Mouse (Mus musculus) hindbrain, embryonic 11.5 days (tissue): Measurements from ENCODE around the gene Ssh3. TPM values are rescaled to one million over a fixed set of nuclear protein-coding genes. Genes with fewer than 3 reads are reported as not detected.
A peak's percentile ranks its signal among the peaks of the same experiment; 100 is the strongest.

ENCODE experiments used
- ATAC-seq: fragments of 200-750 bp; cut with Nextera tagmentation; 2 replicates; pipeline ENCODE4 v1.8.0; 2017; ENCODE audit warnings: mild to moderate bottlenecking, moderate TSS enrichment, moderate library complexity; ENCODE audit not compliant: low FRiP score
- DNase-seq: peaks from one replicate; pipeline ENCODE4 v3.0.0-alpha.2; 2015; ENCODE audit warnings: low spot score
- H3K27ac ChIP-seq: fragments of 300-500 bp; sonication (generic); 2 replicates; pipeline ENCODE4 v1.5.1; 2014; ENCODE audit warnings: mild to moderate bottlenecking, low read depth, low read length
- H3K27me3 ChIP-seq: fragments of 300-500 bp; sonication (generic); 2 replicates; pipeline ENCODE4 v1.6.1; 2014; ENCODE audit warnings: mild to moderate bottlenecking, low read length, moderate library complexity, mixed read lengths; ENCODE audit not compliant: control insufficient read depth, insufficient read depth
- H3K36me3 ChIP-seq: fragments of 300-500 bp; sonication (generic); 2 replicates; pipeline ENCODE4 v1.6.1; 2014; ENCODE audit warnings: mild to moderate bottlenecking, low read length, moderate library complexity, mixed read lengths; ENCODE audit not compliant: control insufficient read depth, insufficient read depth
- H3K4me1 ChIP-seq: fragments of 300-500 bp; sonication (generic); replicated peaks from 2 replicates; pipeline ENCODE4 v1.6.1; 2014; ENCODE audit warnings: low read length, mixed read lengths; ENCODE audit not compliant: control insufficient read depth, insufficient read depth
- H3K4me2 ChIP-seq: fragments of 300-500 bp; sonication (generic); replicated peaks from 2 replicates; pipeline ENCODE4 v1.6.1; 2014; ENCODE audit warnings: mild to moderate bottlenecking, low read depth, low read length
- H3K4me3 ChIP-seq: fragments of 300-500 bp; sonication (generic); 2 replicates; pipeline ENCODE4 v1.5.1; 2014; ENCODE audit warnings: low read depth, low read length
- H3K9ac ChIP-seq: fragments of 300-500 bp; sonication (generic); 2 replicates; pipeline ENCODE4 v1.6.1; 2014; ENCODE audit warnings: low read depth, low read length
- H3K9me3 ChIP-seq: fragments of 300-500 bp; sonication (generic); 2 replicates; pipeline ENCODE4 v1.6.1; 2016; ENCODE audit warnings: low read length; ENCODE audit not compliant: control insufficient read depth
- WGBS: fragments of 180-500 bp; shearing (Covaris S2); extraction: QIAGEN DNeasy Blood & Tissue Kit; methylation state at CpG from one replicate; pipeline ENCODE4 v1.1.7; 2014; 5-methylcytosine and 5-hydroxymethylcytosine counted together
- polyA plus RNA-seq: library from polyadenylated mRNA; unstranded; fragments of >200 nt; fragmentation: Nextera tagmentation; extraction: Ambion mirVana; gene quantifications from 2 replicates; pipeline ENCODE4 v1.2.1, GENCODE M21; 2014

Gene Ssh3
- polyA plus RNA-seq, 1 experiment from 2014 or later, result 2.8 TPM

GRCm38 (mm10) chr19:4218293-4218692, 50.7 kb downstream of the Ssh3 start:
- 92% methylated on average over 11 of the region's 11 CpGs for WGBS
- Histone ChIP-seq H3K36me3 (no peaks in the 10 kb centered on the region), H3K4me3 (no peak overlapping the region), H3K27ac (no peak overlapping the region), H3K27me3 (peaks cover 31% of the 10 kb centered on the region), H3K9me3 (no peaks in the 10 kb centered on the region), H3K4me1 (peaks cover 9% of the 10 kb centered on the region), H3K9ac (no peak overlapping the region), H3K4me2 (no peak overlapping the region)
- no peak for DNase-seq
- ATAC-seq, result no peak

DNA sequence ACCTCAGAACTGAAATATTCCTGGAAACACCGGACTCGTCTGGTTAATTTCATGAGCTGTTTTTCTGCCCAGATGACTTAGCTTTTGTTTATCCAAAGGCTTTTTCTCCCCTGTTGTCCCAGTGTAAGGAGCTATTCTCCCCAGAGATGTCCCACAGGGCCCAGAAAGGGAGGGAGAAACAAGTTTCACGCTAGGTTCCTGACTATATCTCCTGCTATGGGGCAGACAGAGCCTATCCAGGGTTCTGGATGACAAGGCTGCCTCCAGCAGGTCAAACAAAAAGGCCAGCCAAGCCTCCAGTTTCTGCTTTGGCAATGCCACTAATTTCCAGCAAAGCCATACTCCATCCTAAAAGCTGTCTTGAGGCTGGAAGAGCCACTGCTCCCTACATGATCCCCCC, 51.1 kb downstream of the Ssh3 start:
- Histone ChIP-seq H3K36me3 (no peaks in the 10 kb centered on the region), H3K27me3 (peaks cover 35% of the 10 kb centered on the region), H3K4me3 (no peak overlapping the region), H3K4me2 (no peak overlapping the region), H3K27ac (no peak overlapping the region), H3K4me1 (peaks cover 10% of the 10 kb centered on the region), H3K9ac (no peak overlapping the region), H3K9me3 (no peaks in the 10 kb centered on the region)
- no peak for ATAC-seq
- no peak for DNase-seq
- 54% methylated on average over 3 of the region's 3 CpGs for WGBS

- Histone ChIP-seq H3K4me2 (no peak overlapping the region), H3K4me3 (no peak overlapping the region)
Observed at GRCm38 (mm10) chr19:4217140-4217539, 51.8 kb downstream of the Ssh3 start.

GRCm38 (mm10) chr19:4216041-4216685, 52.8 kb downstream of the Ssh3 start:
- no peaks in the 10 kb centered on the region for H3K36me3 ChIP-seq
- H3K9me3 ChIP-seq, result no peaks in the 10 kb centered on the region
- no peak overlapping the region for H3K27ac ChIP-seq
- WGBS, result 19% methylated on average over 14 of the region's 14 CpGs
- no peak overlapping the region for H3K4me3 ChIP-seq
- peak; percentile 54 for DNase-seq
- peaks cover 43% of the 10 kb centered on the region for H3K27me3 ChIP-seq
- peaks cover 11% of the 10 kb centered on the region for H3K4me1 ChIP-seq
- no peak overlapping the region for H3K4me2 ChIP-seq
- peak; percentile 8; the same call in 1 of the 2 replicates for ATAC-seq
- no peak overlapping the region for H3K9ac ChIP-seq

More at GRCm38 (mm10) chr19:4217140-4217539, 51.8 kb downstream of the Ssh3 start:
- DNase-seq (no peak), ATAC-seq (no peak)
- no peaks in the 10 kb centered on the region for H3K9me3 ChIP-seq
- H3K27ac ChIP-seq, result no peak overlapping the region
- WGBS, result 16% methylated on average over 4 of the region's 5 CpGs
- no peak overlapping the region for H3K9ac ChIP-seq
- H3K27me3 ChIP-seq, result peaks cover 42% of the 10 kb centered on the region
- peaks cover 11% of the 10 kb centered on the region for H3K4me1 ChIP-seq
- no peaks in the 10 kb centered on the region for H3K36me3 ChIP-seq

DNA sequence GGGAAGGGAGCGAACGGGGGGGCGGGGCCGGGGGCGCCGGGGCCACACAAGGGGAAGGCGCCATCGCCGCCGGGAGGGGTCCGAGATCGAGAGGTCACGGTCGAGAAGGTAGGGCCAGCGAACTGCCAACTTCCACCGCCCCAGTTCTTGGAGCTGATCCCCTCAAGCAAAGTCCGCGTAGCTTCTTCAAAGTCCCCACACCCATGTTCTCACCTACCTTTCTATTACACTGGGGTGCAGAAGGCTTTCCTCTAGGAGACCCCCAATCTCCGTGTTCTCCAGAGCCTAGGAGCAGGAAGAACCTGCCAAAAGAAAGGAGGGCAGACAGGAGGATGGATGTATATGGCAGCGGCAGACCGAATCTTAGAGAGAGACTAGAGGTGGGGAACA, 53.5 kb downstream of the Ssh3 start:
- 2% methylated on average over 19 of the region's 21 CpGs for WGBS
- Histone ChIP-seq H3K9ac (peak overlapping the region; percentile 72; the same call in 1 of the 2 replicates), H3K27ac (no peak overlapping the region), H3K4me2 (peak overlapping the region; percentile 100), H3K4me3 (peak overlapping the region; percentile 59), H3K4me1 (peaks cover 11% of the 10 kb centered on the region), H3K36me3 (no peaks in the 10 kb centered on the region), H3K27me3 (peaks cover 43% of the 10 kb centered on the region), H3K9me3 (no peaks in the 10 kb centered on the region)
- no peak for ATAC-seq
- no peak for DNase-seq

DNA sequence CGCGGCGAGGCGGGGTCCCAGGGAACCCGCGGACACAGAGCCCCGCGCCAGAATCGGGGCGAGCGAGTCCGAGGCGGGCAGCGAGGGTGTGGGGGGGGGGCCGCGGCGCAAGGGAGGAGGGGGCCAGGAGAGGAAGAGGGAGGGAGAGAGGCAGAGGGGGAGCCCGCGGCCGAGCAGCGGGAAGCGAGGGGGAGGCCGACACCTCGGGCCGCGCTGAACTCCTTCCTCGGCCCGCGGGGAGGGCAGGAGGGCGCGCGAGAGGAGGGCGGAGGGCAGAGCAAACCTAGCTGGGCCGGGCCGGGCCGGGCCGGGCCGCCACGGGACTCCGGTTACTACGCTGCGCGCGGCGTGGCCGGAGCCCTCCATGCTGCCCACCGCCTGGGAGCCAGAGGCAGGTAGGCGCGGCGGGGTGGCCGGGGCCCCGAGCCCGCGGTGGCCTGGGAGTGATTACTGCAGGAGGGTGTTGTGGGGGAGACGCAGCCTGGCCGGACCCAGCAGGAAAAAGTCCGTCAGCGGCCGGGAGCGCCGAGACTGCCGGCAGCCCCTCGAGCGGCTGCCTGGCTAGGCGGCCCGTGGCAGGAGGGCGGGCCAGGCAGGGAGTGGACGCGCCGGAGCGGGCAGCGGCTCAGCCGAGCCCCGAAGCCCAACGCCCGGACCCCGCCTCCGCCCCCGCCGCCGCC, 54.1 kb downstream of the Ssh3 start:
- no peak overlapping the region for H3K27ac ChIP-seq
- H3K9ac ChIP-seq, result peak overlapping the region; percentile 72
- H3K4me3 ChIP-seq, result peak overlapping the region; percentile 59
- H3K27me3 ChIP-seq, result peaks cover 43% of the 10 kb centered on the region
- ATAC-seq, result peak; percentile 39; the same call in 1 of the 2 replicates
- no peaks in the 10 kb centered on the region for H3K9me3 ChIP-seq
- peaks cover 11% of the 10 kb centered on the region for H3K4me1 ChIP-seq
- peak; percentile 54 for DNase-seq
- peak overlapping the region; percentile 100 for H3K4me2 ChIP-seq
- H3K36me3 ChIP-seq, result no peaks in the 10 kb centered on the region
- 0% methylated on average over 33 of the region's 81 CpGs for WGBS

- H3K27ac ChIP-seq, result no peak within 1 kb of the TSS
Observed at GRCm38 (mm10) chr19:4214071-4214770, 54.8 kb downstream of the Ssh3 start, which contains the start of the genes Clcf1 and AC109138.7. Clcf1 (plus strand) TSS chr19:4214238. AC109138.7 (plus strand) TSS chr19:4214357.

GRCm38 (mm10) chr19:4213524-4213974, 55.4 kb downstream of the Ssh3 start:
- no peak overlapping the region for H3K9ac ChIP-seq
- H3K36me3 ChIP-seq, result no peaks in the 10 kb centered on the region
- ATAC-seq (no peak), DNase-seq (no peak)
- H3K4me3 ChIP-seq, result no peak overlapping the region
- no peak overlapping the region for H3K27ac ChIP-seq
- peaks cover 43% of the 10 kb centered on the region for H3K27me3 ChIP-seq
- WGBS, result under 1% methylated on average over 9 of the region's 9 CpGs
- H3K4me2 ChIP-seq, result no peak overlapping the region
- H3K9me3 ChIP-seq, result no peaks in the 10 kb centered on the region
- H3K4me1 ChIP-seq, result peaks cover 11% of the 10 kb centered on the region

More at GRCm38 (mm10) chr19:4214071-4214770, 54.8 kb downstream of the Ssh3 start, which contains the start of the genes Clcf1 and AC109138.7:
- H3K4me1 ChIP-seq, result peaks cover 11% of the 10 kb centered on the region
- under 1% methylated on average over 48 of the region's 49 CpGs for WGBS
- peaks cover 43% of the 10 kb centered on the region for H3K27me3 ChIP-seq
- no peaks in the 10 kb centered on the region for H3K9me3 ChIP-seq
- ATAC-seq (peak; percentile 41; the same call in 1 of the 2 replicates), DNase-seq (peak; percentile 61)
- peak within 1 kb of the TSS; percentile 72 for H3K9ac ChIP-seq
- no peaks in the 10 kb centered on the region for H3K36me3 ChIP-seq
- peak within 1 kb of the TSS; percentile 100 for H3K4me2 ChIP-seq
- peak within 1 kb of the TSS; percentile 59 for H3K4me3 ChIP-seq
